8 mouse cellular contexts compared by ENCODE assay signal in genomic region chr4:134852438-134853255, GRCm38 (mm10). TPM values are rescaled to one million over a fixed set of nuclear protein-coding genes. Genes with fewer than 3 reads are reported as not detected.
DNase-seq lines count a peak whose midpoint lies in the region; ATAC-seq and TF ChIP-seq lines count a peak whose summit lies in the region.

No protein-coding gene starts in this region.

- peak; percentile 56 for ATAC-seq in heart, embryonic 13.5 days (ENCODE audit: extremely low read depth, insufficient number of reproducible peaks, low FRiP score, low TSS enrichment)
- ATAC-seq in erythroid progenitor cell, adult 5-6 weeks (replicated peaks; ENCODE audit: low FRiP score, poor library complexity, severe bottlenecking): peak; percentile 42; the same call in 1 of the 2 replicates
- ATAC-seq in hindbrain, embryonic 16.5 days: peak; percentile 2; the same call in 1 of the 2 replicates
- ATAC-seq in liver, embryonic 16.5 days (ENCODE audit: low read depth): peak; percentile 47
- ATAC-seq in neural tube, embryonic 12.5 days (ENCODE audit: low FRiP score, low read depth): peak; percentile 21

- H3K4me3 ChIP-seq in heart, embryonic 13.5 days: peak overlapping the region; percentile 89
- peak overlapping the region; percentile 88 for H3K4me3 ChIP-seq in hindbrain, embryonic 16.5 days (ENCODE audit: low read length)
- peak overlapping the region; percentile 94 for H3K4me3 ChIP-seq in liver, embryonic 16.5 days (ENCODE audit: low read depth, low read length)
- H3K4me3 ChIP-seq in neural tube, embryonic 12.5 days: peak overlapping the region; percentile 99
- peak overlapping the region; percentile 77 for H3K4me3 ChIP-seq in thymus, adult 2 months (ENCODE audit: control insufficient read depth, insufficient read depth, low read length)

- peaks cover 38% of the 10 kb centered on the region for H3K4me1 ChIP-seq in heart, embryonic 13.5 days
- H3K4me1 ChIP-seq in hindbrain, embryonic 16.5 days (ENCODE audit: control insufficient read depth, insufficient read depth, low read depth, low read length): peaks cover 20% of the 10 kb centered on the region
- H3K4me1 ChIP-seq in liver, embryonic 16.5 days (ENCODE audit: control insufficient read depth, low read depth, low read length): peaks cover 36% of the 10 kb centered on the region
- H3K4me1 ChIP-seq in neural tube, embryonic 12.5 days: peaks cover 21% of the 10 kb centered on the region
- peaks cover 8% of the 10 kb centered on the region for H3K4me1 ChIP-seq in thymus, adult 2 months (replicated peaks; ENCODE audit: control insufficient read depth, insufficient read depth, low read length)

- no peaks in the 10 kb centered on the region for H3K9me3 ChIP-seq in heart, embryonic 13.5 days
- no peaks in the 10 kb centered on the region for H3K9me3 ChIP-seq in hindbrain, embryonic 16.5 days (ENCODE audit: control insufficient read depth, low read length)
- H3K9me3 ChIP-seq in liver, embryonic 16.5 days (replicated peaks; ENCODE audit: control insufficient read depth, low read length): no peaks in the 10 kb centered on the region
- H3K9me3 ChIP-seq in neural tube, embryonic 12.5 days: peaks cover 2% of the 10 kb centered on the region; the same call in 1 of the 2 replicates

- peak; percentile 21; the same call in 1 of the 2 replicates for TF ChIP-seq CTCF in thymus, adult 2 months (IDR thresholded peaks at IDR 0.05; ENCODE audit: borderline replicate concordance, control insufficient read depth, extremely low read depth, insufficient read depth, low read length, poor library complexity)

- H3K36me3 ChIP-seq in heart, embryonic 13.5 days: no peaks in the 10 kb centered on the region
- no peaks in the 10 kb centered on the region for H3K36me3 ChIP-seq in hindbrain, embryonic 16.5 days (ENCODE audit: control insufficient read depth, insufficient read depth, low read length)
- no peaks in the 10 kb centered on the region for H3K36me3 ChIP-seq in liver, embryonic 16.5 days (ENCODE audit: control insufficient read depth, insufficient read depth)
- no peaks in the 10 kb centered on the region for H3K36me3 ChIP-seq in neural tube, embryonic 12.5 days
- no peaks in the 10 kb centered on the region for H3K36me3 ChIP-seq in thymus, adult 2 months (ENCODE audit: control insufficient read depth, insufficient read depth, low read length)

- peak overlapping the region; percentile 93 for H3K9ac ChIP-seq in heart, embryonic 13.5 days
- H3K9ac ChIP-seq in hindbrain, embryonic 16.5 days (ENCODE audit: low read depth, low read length): peak overlapping the region; percentile 95
- H3K9ac ChIP-seq in liver, embryonic 16.5 days (ENCODE audit: low read depth, low read length): peak overlapping the region; percentile 95
- peak overlapping the region; percentile 99 for H3K9ac ChIP-seq in neural tube, embryonic 12.5 days

- no peak for DNase-seq in heart, adult 9 months (ENCODE audit: low spot score in 2 of 2)
- DNase-seq in ZHBTc4 (ENCODE audit: low read depth, low spot score): peak; percentile 58
- DNase-seq in thymus, adult 2 months: peak; percentile 58

- peak overlapping the region; percentile 78 for H3K4me2 ChIP-seq in heart, embryonic 13.5 days
- H3K4me2 ChIP-seq in hindbrain, embryonic 16.5 days (ENCODE audit: low read length): peak overlapping the region; percentile 57
- H3K4me2 ChIP-seq in liver, embryonic 16.5 days (ENCODE audit: low read depth, low read length): peak overlapping the region; percentile 80
- H3K4me2 ChIP-seq in neural tube, embryonic 12.5 days (replicated peaks): peak overlapping the region; percentile 85

- under 1% methylated on average over 93 of the region's 106 CpGs for WGBS in heart, embryonic 13.5 days
- WGBS in hindbrain, embryonic 16.5 days: under 1% methylated on average over 57 of the region's 106 CpGs
- WGBS in liver, embryonic 16.5 days (ENCODE audit: insufficient replicate concordance): under 1% methylated on average over 78 of the region's 106 CpGs
- WGBS in neural tube, embryonic 12.5 days: under 1% methylated on average over 98 of the region's 106 CpGs
- 1% methylated on average over 99 of the region's 106 CpGs for WGBS in thymus, adult 2 months

- TF ChIP-seq POLR2A in thymus, adult 2 months (IDR thresholded peaks at IDR 0.05; ENCODE audit: control insufficient read depth, extremely low read depth, insufficient read depth, low read length, poor library complexity): no peak

- H3K27me3 ChIP-seq in heart, embryonic 13.5 days (replicated peaks): peaks cover 21% of the 10 kb centered on the region
- H3K27me3 ChIP-seq in hindbrain, embryonic 16.5 days (replicated peaks; ENCODE audit: control insufficient read depth, insufficient read depth, low read length): no peaks in the 10 kb centered on the region
- no peaks in the 10 kb centered on the region for H3K27me3 ChIP-seq in liver, embryonic 16.5 days (ENCODE audit: control insufficient read depth, insufficient read depth, low read depth, low read length)
- H3K27me3 ChIP-seq in neural tube, embryonic 12.5 days (replicated peaks): peaks cover 17% of the 10 kb centered on the region; the same call in 1 of the 2 replicates
- H3K27me3 ChIP-seq in thymus, adult 2 months (ENCODE audit: control insufficient read depth, insufficient read depth, low read length): no peaks in the 10 kb centered on the region; the same call in 1 of the 2 replicates

- H3K27ac ChIP-seq in heart, embryonic 13.5 days (replicated peaks): peak overlapping the region; percentile 87
- H3K27ac ChIP-seq in hindbrain, embryonic 16.5 days (ENCODE audit: low read depth, low read length): peak overlapping the region; percentile 94
- peak overlapping the region; percentile 92 for H3K27ac ChIP-seq in liver, embryonic 16.5 days (ENCODE audit: low read length)
- peak overlapping the region; percentile 87 for H3K27ac ChIP-seq in neural tube, embryonic 12.5 days
- no peak overlapping the region for H3K27ac ChIP-seq in thymus, adult 2 months (ENCODE audit: control insufficient read depth, insufficient read depth, low read length)

RNA-seq across cellular contexts. Expression of gene Maco1, which starts 0.5 kb away (rescaled TPM):
- 25.0 and 25.7 TPM in 2 replicates for polyA plus RNA-seq in heart, embryonic 13.5 days (2015; fragmentation: Nextera tagmentation; extraction: Ambion mirVana)
- total RNA-seq in erythroid progenitor cell, adult 5-6 weeks (2015; ENCODE audit: low replicate concordance): 61.6 and 62.9 TPM in 2 replicates
- 125 and 136 TPM in 2 replicates for total RNA-seq in erythroid progenitor cell, adult 5-6 weeks (2017; ENCODE audit: low replicate concordance)
- polyA plus RNA-seq in hindbrain, embryonic 16.5 days (2015; fragmentation: Nextera tagmentation; extraction: Ambion mirVana): 75.4 and 76.6 TPM in 2 replicates
- polyA plus RNA-seq in liver, embryonic 16.5 days (2015; fragmentation: Nextera tagmentation; extraction: Ambion mirVana): 16.0 and 16.8 TPM in 2 replicates
- 92.8 and 96.9 TPM in 2 replicates for polyA plus RNA-seq in neural tube, embryonic 12.5 days (2016; fragmentation: Nextera tagmentation; extraction: Ambion mirVana)
- polyA plus RNA-seq in thymus, adult 2 months (2012; rRNA removed): 12.0 and 15.0 TPM in 2 replicates

RNA-seq across cellular contexts. Expression of gene Rhd, which starts 11.7 kb away (rescaled TPM):
- 13.0 and 19.3 TPM in 2 replicates for polyA plus RNA-seq in heart, embryonic 13.5 days (2015; fragmentation: Nextera tagmentation; extraction: Ambion mirVana)
- total RNA-seq in erythroid progenitor cell, adult 5-6 weeks (2015; ENCODE audit: low replicate concordance): 1,050 and 1,093 TPM in 2 replicates
- total RNA-seq in erythroid progenitor cell, adult 5-6 weeks (2017; ENCODE audit: low replicate concordance): 1,285 and 1,461 TPM in 2 replicates
- 1.7 and 2.1 TPM in 2 replicates for polyA plus RNA-seq in hindbrain, embryonic 16.5 days (2015; fragmentation: Nextera tagmentation; extraction: Ambion mirVana)
- 522 and 550 TPM in 2 replicates for polyA plus RNA-seq in liver, embryonic 16.5 days (2015; fragmentation: Nextera tagmentation; extraction: Ambion mirVana)
- polyA plus RNA-seq in neural tube, embryonic 12.5 days (2016; fragmentation: Nextera tagmentation; extraction: Ambion mirVana): 5.4 and 6.7 TPM in 2 replicates
- 0.38 TPM in 1 of 2 replicates, not detected in the other for polyA plus RNA-seq in thymus, adult 2 months (2012; rRNA removed)

Comparison
In these comparisons a context has a peak if more than half of its experiments do, and no peak if none do; other contexts are left out.
1. ATAC-seq: peak in every context shown above with its lines; median percentile 56 in heart, embryonic 13.5 days; 47 in liver, embryonic 16.5 days; 42 in erythroid progenitor cell, adult 5-6 weeks; 21 in neural tube, embryonic 12.5 days; 2 in hindbrain, embryonic 16.5 days.
2. DNase-seq: peak in ZHBTc4 (single experiment) and thymus, adult 2 months (single experiment); none in heart, adult 9 months (0 of 2).
3. RNA of gene Rhd, which starts 11.7 kb away (polyA plus RNA-seq): 522 to 550 TPM in liver, embryonic 16.5 days; 13.0 to 19.3 TPM in heart, embryonic 13.5 days, 5.4 to 6.7 TPM in neural tube, embryonic 12.5 days, 1.7 to 2.1 TPM in hindbrain, embryonic 16.5 days and 0.38 TPM in thymus, adult 2 months; every median in the first group is over 10 times any median in the second.
4. Peak in every context shown above with its lines, with median percentiles within 50 percentile points of each other: H3K4me2 ChIP-seq, H3K4me3 ChIP-seq and H3K9ac ChIP-seq.